Mouse (Mus musculus) spleen, adult 2 months (tissue): ENCODE measurements around the gene Rpp25l.

Experiments
- CTCF ChIP-seq: fragments of 200-500 bp; IDR thresholded peaks from 2 replicates; pipeline ENCODE4 v1.5.1; 2011; ENCODE audit warnings: mild to moderate bottlenecking, inconsistent platforms; ENCODE audit not compliant: insufficient read depth, insufficient read length, insufficient replicate concordance; ENCODE audit errors: extremely low read depth
- POLR2A ChIP-seq: fragments of 200-500 bp; IDR thresholded peaks from 2 replicates; pipeline ENCODE4 v1.6.1; 2011; ENCODE audit warnings: low read depth, low read length, inconsistent platforms

- TF ChIP-seq CTCF (no peak), POLR2A (peak; percentile 86)
These were observed 27.8 kb upstream of the Rpp25l start for GRCm38 (mm10) chr4:41741158-41741560.
